Mouse (Mus musculus) cerebellum, adult 8-10 months (tissue): ENCODE results near the gene Smpx.
A peak's percentile ranks its signal among the peaks of the same experiment; 100 is the strongest.

ENCODE experiments used
- DNase-seq: peaks from one replicate; pipeline ENCODE4 v3.0.0; 2022

Gene Smpx

DNA sequence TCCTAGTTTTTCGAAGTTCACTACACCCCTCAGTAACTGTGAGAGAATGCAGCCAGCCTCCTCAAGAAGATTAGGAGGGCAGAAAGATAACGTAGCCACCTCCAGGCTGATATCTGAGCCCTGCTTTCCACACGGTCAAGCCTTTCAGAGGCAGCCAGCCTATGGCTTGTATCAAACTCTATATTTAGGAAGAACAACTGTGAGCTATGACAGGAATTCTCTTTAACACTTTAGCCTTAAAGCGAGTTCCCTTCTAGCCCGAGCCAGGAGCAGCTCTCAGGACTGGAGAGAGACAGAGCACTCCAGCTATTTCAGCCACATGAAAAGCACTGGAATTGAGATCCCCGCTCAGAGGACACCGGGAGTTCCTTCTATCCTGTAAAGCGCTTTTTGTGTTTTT is at the start of gene Smpx:
Gene Smpx (plus strand): TSS at position 49 of the 400 bp plus-strand sequence.
- no peak for DNase-seq

DNA sequence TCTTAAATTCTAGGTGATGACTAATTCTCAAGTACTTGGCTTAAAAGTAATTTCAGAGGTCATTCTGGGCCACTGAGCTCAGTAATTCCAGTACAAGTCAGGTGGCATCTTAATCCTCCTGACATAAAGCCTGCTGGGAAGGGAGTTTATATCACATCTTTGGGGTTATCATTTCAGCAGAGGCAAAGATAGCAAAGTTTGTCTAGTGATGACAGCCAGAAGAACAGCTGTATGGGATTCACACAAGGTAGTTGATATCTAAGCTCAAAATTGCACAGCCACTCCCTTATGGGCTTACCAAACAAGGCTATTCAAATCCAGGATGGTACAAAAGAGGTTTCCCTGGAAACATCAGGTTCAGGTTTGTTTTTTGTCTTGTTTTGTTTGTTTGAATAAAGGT is 43.7 kb upstream of the Smpx start:
- DNase-seq = no peak

- no peak for DNase-seq
Observed at GRCm38 (mm10) chrX:157657356-157657755, 41.4 kb upstream of the Smpx start.

DNA sequence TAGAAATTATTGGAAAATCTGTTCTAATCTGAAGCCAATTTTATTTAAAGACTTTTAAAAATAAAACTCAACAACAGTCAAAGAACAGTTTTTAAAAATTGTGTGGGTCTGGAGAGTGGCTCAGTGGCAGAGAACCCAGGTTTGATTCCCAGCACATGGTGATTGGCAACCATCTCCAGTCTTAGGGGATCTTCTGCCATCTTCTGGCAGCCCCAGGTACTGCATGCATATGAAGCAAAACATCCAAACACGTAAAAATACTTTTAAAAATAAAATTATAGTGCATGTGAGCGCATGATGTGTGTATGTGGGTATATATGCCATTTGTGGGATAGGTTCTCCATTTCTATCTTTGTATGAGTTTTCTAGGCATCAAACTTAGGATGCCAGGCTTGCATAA is 26.9 kb upstream of the Smpx start:
- DNase-seq = no peak

- no peak for DNase-seq
Observed at GRCm38 (mm10) chrX:157674667-157675350, 23.9 kb upstream of the Smpx start.

- DNase-seq = no peak
Observed at GRCm38 (mm10) chrX:157691186-157691585, 7.5 kb upstream of the Smpx start.

GRCm38 (mm10) chrX:157697591-157698135 is 1.0 kb upstream of the Smpx start:
- DNase-seq = no peak

GRCm38 (mm10) chrX:157707236-157707635 is 8.5 kb downstream of the Smpx start:
- no peak for DNase-seq

DNA sequence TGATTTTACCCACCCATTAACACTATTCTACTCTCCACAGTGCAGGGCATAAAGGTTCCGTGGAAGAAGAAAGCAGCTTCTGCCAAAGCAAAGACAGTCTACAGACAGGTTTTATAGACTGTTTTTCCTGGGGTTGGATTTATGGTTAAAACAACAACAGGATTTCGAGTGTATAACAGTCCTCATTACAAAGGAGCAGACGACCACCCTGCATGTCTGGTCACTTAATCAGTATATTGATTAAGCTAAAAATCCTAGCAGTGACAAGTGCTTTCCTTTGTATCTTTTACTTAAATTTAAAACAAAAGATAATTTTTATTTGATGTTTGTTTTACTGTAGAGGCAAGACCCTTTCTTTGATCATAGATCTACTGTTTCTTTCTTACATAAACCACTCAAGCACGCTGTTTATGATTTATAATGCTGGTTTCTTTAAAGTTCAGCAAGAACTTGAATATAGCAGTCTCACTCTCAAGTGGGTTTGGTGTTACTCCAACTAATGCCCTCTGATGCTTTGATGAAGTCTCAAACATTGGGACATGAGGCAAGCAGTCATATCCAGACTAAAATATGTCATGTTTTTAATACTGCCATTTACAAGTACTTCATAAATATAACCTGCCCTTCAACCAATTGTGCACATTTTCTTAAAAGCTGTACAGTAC is 10.0 kb downstream of the Smpx start:
- DNase-seq = no peak

GRCm38 (mm10) chrX:157719907-157720306 is 21.2 kb downstream of the Smpx start:
- no peak for DNase-seq

GRCm38 (mm10) chrX:157730622-157731341 is 32.1 kb downstream of the Smpx start:
- peak; percentile 23 for DNase-seq

- DNase-seq = peak; percentile 80
Observed at GRCm38 (mm10) chrX:157731658-157732314, 33.1 kb downstream of the Smpx start.

DNA sequence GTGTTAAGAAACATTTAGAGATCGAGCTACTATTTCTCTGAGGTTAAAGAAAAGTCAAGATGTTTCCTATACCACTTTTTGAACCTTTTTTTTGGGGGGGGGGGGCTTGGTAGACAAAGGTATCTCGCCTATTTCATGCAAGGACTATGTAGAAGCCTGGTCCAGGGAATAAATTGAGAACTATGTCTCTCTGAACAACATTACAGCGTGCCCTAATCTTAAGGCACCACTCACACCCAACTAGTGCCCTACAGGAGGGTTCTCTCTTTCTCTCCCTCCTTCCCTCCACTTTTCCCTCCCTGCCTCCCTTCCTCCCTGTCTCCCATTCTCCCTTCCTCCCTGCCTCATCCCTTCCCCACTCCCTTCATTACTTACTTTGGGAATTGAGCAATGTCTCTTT is 33.6 kb downstream of the Smpx start:
- no peak for DNase-seq

DNA sequence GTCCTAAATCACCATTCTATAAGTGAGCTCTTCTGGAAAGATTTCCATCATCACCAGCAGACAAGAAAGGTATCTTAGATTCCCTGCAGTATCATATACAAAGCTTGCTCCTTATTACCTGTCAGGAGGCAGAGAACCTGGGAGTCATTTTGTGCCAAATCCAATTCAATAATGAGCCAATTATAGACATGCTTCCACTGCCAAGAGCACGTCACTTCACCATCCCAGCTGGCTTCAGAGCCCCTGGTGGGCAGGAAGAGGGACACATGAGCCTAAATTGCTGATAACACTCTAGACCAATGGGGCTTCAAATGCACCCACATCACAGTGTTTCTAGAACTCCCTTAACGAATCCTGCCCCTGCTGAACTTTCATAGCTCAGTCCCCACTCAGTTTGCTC is 35.1 kb downstream of the Smpx start:
- peak; percentile 23 for DNase-seq

- DNase-seq = peak; percentile 15
Observed at GRCm38 (mm10) chrX:157734341-157734740, 35.6 kb downstream of the Smpx start.

- no peak for DNase-seq
Observed at GRCm38 (mm10) chrX:157747815-157748544, 49.3 kb downstream of the Smpx start.

DNA sequence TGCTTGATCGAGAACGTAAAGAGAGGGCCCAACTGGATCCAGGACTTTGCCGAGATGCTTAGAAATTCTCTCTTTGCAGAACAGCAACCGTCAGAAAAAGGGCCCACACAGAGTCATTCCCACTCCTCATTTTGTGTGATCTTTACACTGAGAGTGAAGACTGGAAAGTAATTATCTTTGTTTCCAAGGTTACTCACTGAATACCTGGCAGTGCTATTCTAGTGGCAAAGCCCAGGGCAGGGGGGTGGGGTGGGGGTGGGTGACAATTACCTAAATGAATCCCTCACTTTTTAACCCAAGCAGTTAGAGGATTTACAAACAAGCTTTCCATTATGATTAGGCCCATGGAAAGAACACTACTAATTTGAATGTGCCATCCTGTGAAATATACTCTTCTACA is 55.8 kb downstream of the Smpx start:
- DNase-seq = no peak

GRCm38 (mm10) chrX:157762542-157762941 is 63.8 kb downstream of the Smpx start:
- peak; percentile 19 for DNase-seq

DNA sequence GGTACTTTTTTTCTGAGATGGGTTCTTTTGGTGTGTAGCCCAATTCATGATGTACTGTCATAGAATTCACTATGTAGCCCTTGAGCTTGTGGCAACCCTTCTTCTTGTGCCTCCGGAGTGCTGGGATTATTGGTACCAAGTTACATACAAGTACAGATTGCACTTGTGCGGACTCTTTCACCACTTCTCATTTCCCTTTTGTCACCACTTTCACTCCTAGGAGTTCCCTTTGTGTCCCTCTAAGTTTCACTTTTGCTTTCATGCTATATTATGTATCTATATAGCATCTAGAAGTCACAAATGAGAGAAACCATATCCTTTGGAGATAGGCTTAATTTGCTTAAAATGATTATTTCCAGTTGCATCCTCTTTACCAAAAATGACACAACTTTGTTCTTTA is 103.0 kb downstream of the Smpx start:
- DNase-seq = no peak
